Mouse (Mus musculus) ES-Bruce4 (cell line): ENCODE measurements around the gene Pou6f1. TPM values are rescaled to one million over a fixed set of nuclear protein-coding genes. Genes with fewer than 3 reads are reported as not detected.
A peak's percentile ranks its signal among the peaks of the same experiment; 100 is the strongest.
"Not testable (repeated sequence)": the region's sequence is repeated elsewhere in the genome, so short reads cannot be mapped to it uniquely, and the experiment has no call there.

Experiments
- H3K27ac ChIP-seq: 2 replicates; pipeline ENCODE4 v1.5.1; 2012; ENCODE audit warnings: low read length, inconsistent platforms; ENCODE audit not compliant: insufficient read depth
- H3K27me3 ChIP-seq: 2 replicates; pipeline ENCODE4 v1.6.1; 2012; ENCODE audit warnings: mild to moderate bottlenecking, low read length, inconsistent platforms; ENCODE audit not compliant: control insufficient read depth, poor library complexity, insufficient read depth, severe bottlenecking
- H3K36me3 ChIP-seq: 2 replicates; pipeline ENCODE4 v1.6.1; 2012; ENCODE audit warnings: inconsistent platforms, mild to moderate bottlenecking, low read length, moderate library complexity; ENCODE audit not compliant: control insufficient read depth, poor library complexity, insufficient read depth, severe bottlenecking
- H3K4me1 ChIP-seq: one replicate; pipeline ENCODE4 v1.8.1; 2011; ENCODE audit warnings: low read length; ENCODE audit not compliant: control insufficient read depth, insufficient read depth
- H3K4me3 ChIP-seq: 2 replicates; pipeline ENCODE4 v1.5.1; 2011; ENCODE audit warnings: low read depth, mild to moderate bottlenecking, low read length
- H3K9ac ChIP-seq: 2 replicates; pipeline ENCODE4 v1.6.1; 2012; ENCODE audit warnings: low read depth, mild to moderate bottlenecking, inconsistent platforms; ENCODE audit not compliant: poor library complexity, severe bottlenecking
- H3K9me3 ChIP-seq: replicated peaks from 2 replicates; pipeline ENCODE4 v1.6.1; 2012; ENCODE audit warnings: mild to moderate bottlenecking, low read length, inconsistent platforms; ENCODE audit not compliant: control insufficient read depth, poor library complexity, insufficient read depth, severe bottlenecking
- CTCF ChIP-seq: IDR thresholded peaks from one replicate; pipeline ENCODE4 v1.8.1; 2011; ENCODE audit warnings: low read depth, low read length
- EP300 ChIP-seq: IDR thresholded peaks from 2 replicates; pipeline ENCODE4 v1.6.1; 2011; ENCODE audit warnings: low read depth, low read length; ENCODE audit not compliant: insufficient read depth
- POLR2A ChIP-seq: IDR thresholded peaks from one replicate; pipeline ENCODE4 v1.8.1; 2011; ENCODE audit warnings: low read length; ENCODE audit not compliant: insufficient read depth
- polyA plus RNA-seq: library from polyadenylated mRNA; stranded (reverse); fragments of >200 nt; gene quantifications from 2 replicates; pipeline ENCODE4 v1.2.4, GENCODE M21; 2011; ENCODE audit warnings: low read depth; ENCODE audit not compliant: missing spikeins, insufficient read depth, insufficient read length

The Pou6f1 gene
- polyA plus RNA-seq, 1 experiment = 7.3 TPM

GRCm38 (mm10) chr15:100614996-100615824 lies 15.4 kb upstream of the Pou6f1 start, which contains the start of gene Dazap2:
TSS of gene Dazap2 (plus strand) at chr15:100615349.
- Histone ChIP-seq H3K36me3 (peaks cover 20% of the 10 kb centered on the region), H3K9ac (peak within 1 kb of the TSS; percentile 93), H3K4me1 (peaks cover 1% of the 10 kb centered on the region), H3K27ac (peak within 1 kb of the TSS; percentile 52; the same call in 1 of the 2 replicates), H3K4me3 (peak within 1 kb of the TSS; percentile 96), H3K9me3 (no peaks in the 10 kb centered on the region), H3K27me3 (no peaks in the 10 kb centered on the region)
- no peak for TF ChIP-seq EP300
- peak; percentile 78 for TF ChIP-seq POLR2A

GRCm38 (mm10) chr15:100614218-100614995 lies 14.6 kb upstream of the Pou6f1 start:
- Histone ChIP-seq H3K27ac (no peak overlapping the region), H3K9me3 (no peaks in the 10 kb centered on the region)
- no peak for TF ChIP-seq CTCF
- TF ChIP-seq POLR2A = no peak
- no peak for TF ChIP-seq EP300

GRCm38 (mm10) chr15:100613584-100613983 lies 13.8 kb upstream of the Pou6f1 start:
- no peaks in the 10 kb centered on the region for H3K27me3 ChIP-seq
- H3K36me3 ChIP-seq = peaks cover 9% of the 10 kb centered on the region
- no peak for TF ChIP-seq POLR2A
- TF ChIP-seq CTCF = peak; percentile 84
- 0 out of 2 replicates have a peak, but pooled peaks have one; percentile 8 for TF ChIP-seq EP300
- H3K9ac ChIP-seq = peak overlapping the region; percentile 24; the same call in 1 of the 2 replicates
- H3K9me3 ChIP-seq = no peaks in the 10 kb centered on the region
- 0 out of 2 replicates have a peak overlapping the region, but pooled peaks have one; percentile 1 for H3K27ac ChIP-seq
- peak overlapping the region; percentile 49 for H3K4me3 ChIP-seq
- H3K4me1 ChIP-seq = peaks cover 1% of the 10 kb centered on the region

More at GRCm38 (mm10) chr15:100614218-100614995, 14.6 kb upstream of the Pou6f1 start:
- peak overlapping the region; percentile 88 for H3K4me3 ChIP-seq
- peak overlapping the region; percentile 11 for H3K9ac ChIP-seq
- H3K27me3 ChIP-seq = no peaks in the 10 kb centered on the region
- peaks cover 1% of the 10 kb centered on the region for H3K4me1 ChIP-seq
- H3K36me3 ChIP-seq = peaks cover 15% of the 10 kb centered on the region

- Histone ChIP-seq H3K36me3 (peaks cover 2% of the 10 kb centered on the region; the same call in 1 of the 2 replicates), H3K27me3 (no peaks in the 10 kb centered on the region), H3K4me3 (no peak overlapping the region), H3K9ac (no peak overlapping the region), H3K9me3 (no peaks in the 10 kb centered on the region), H3K27ac (no peak overlapping the region), H3K4me1 (peaks cover 1% of the 10 kb centered on the region)
- TF ChIP-seq POLR2A = no peak
- no peak for TF ChIP-seq EP300
- TF ChIP-seq CTCF = peak; percentile 58
Observed at GRCm38 (mm10) chr15:100612432-100612831, 12.6 kb upstream of the Pou6f1 start.

- H3K4me3 ChIP-seq = no peak overlapping the region
- TF ChIP-seq CTCF = no peak
- TF ChIP-seq EP300 = no peak
- TF ChIP-seq POLR2A = no peak
Observed at GRCm38 (mm10) chr15:100611951-100612350, 12.2 kb upstream of the Pou6f1 start.

GRCm38 (mm10) chr15:100606677-100607076 lies 6.9 kb upstream of the Pou6f1 start:
- H3K27ac ChIP-seq, H3K36me3 ChIP-seq, H3K4me1 ChIP-seq, H3K27me3 ChIP-seq, H3K4me3 ChIP-seq, H3K9ac ChIP-seq, H3K9me3 ChIP-seq: not testable (repeated sequence)

More at GRCm38 (mm10) chr15:100611951-100612350, 12.2 kb upstream of the Pou6f1 start:
- Histone ChIP-seq H3K4me1 (peaks cover 1% of the 10 kb centered on the region), H3K9ac (no peak overlapping the region), H3K27me3 (no peaks in the 10 kb centered on the region), H3K36me3 (0 out of 2 replicates have a peak, but pooled peaks cover under 1% of the 10 kb centered on the region), H3K27ac (no peak overlapping the region), H3K9me3 (no peaks in the 10 kb centered on the region)
